Mouse (Mus musculus): ENCODE measurements around the gene Slc26a9. TPM values are rescaled to one million over a fixed set of nuclear protein-coding genes. Genes with fewer than 3 reads are reported as not detected.
A peak's percentile ranks its signal among the peaks of the same experiment; 100 is the strongest.

The Slc26a9 gene
- total and polyA plus RNA-seq, 3 experiments = 0.08 TPM; not detected in 2

DNA sequence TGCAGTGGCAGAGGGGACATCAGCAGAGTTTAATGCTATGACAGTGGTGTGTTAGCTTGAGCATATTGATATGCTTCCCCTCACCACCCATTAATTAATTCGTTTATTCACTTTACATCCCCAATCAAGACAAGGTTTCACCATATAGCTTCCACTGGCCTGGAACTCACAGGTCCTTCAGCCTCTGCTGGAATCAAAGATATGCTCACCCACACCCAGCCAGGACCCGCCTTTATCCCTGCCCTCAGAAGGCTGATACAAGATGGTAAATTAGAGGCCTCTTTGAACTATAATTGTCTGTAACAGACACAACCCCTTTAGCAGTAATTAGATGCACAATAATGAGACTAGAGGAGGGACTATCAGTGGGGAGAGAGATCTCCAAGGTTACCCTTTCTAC lies 65.8 kb downstream of the Slc26a9 start:
- H3K4me3 ChIP-seq = no peak overlapping the region
- TF ChIP-seq EP300 (IDR thresholded peaks at IDR 0.05; ENCODE audit: insufficient read depth, low read depth, low read length) = no peak
- TF ChIP-seq POLR2A (IDR thresholded peaks at IDR 0.05; ENCODE audit: insufficient read depth, low read depth, low read length) = no peak
- TF ChIP-seq CTCF (IDR thresholded peaks at IDR 0.05) = no peak
- H3K9ac ChIP-seq (ENCODE audit: low read depth, low read length) = no peak overlapping the region
- DNase-seq = no peak
- no peaks in the 10 kb centered on the region for H3K27me3 ChIP-seq (ENCODE audit: control insufficient read depth, insufficient read depth, low read length)
- H3K36me3 ChIP-seq (ENCODE audit: control insufficient read depth, insufficient read depth, low read length) = no peaks in the 10 kb centered on the region
- no peak overlapping the region for H3K27ac ChIP-seq
- H3K4me1 ChIP-seq (ENCODE audit: control insufficient read depth, insufficient read depth, low read length) = no peaks in the 10 kb centered on the region
- no peaks in the 10 kb centered on the region for H3K79me2 ChIP-seq (replicated peaks; ENCODE audit: control insufficient read depth, insufficient read depth, low read length)
- WGBS = 84% methylated on average over 2 of the region's 2 CpGs
- intact Hi-C loops (cut with DNase I) = no loop called here

DNA sequence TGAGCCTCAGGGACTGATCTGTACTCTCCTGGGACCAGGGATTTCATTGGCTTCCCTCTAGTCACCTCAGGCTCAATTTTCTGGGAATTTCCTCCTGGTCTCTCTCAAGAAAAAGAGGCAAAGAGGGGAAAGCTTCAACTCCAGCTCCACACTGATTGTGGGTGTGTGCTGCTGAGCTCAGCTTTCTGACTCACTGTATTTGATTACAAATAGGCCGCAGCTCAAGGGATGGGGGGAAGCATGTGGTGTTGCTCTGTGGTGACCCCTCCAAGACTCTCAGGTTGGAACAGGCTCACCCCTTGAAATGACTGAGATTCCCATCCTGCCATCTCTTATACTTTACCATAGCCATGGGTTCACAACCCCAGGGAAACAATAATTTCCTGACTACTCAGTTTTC lies 67.6 kb downstream of the Slc26a9 start:
- H3K9ac ChIP-seq (ENCODE audit: low read depth, low read length) = no peak overlapping the region
- H3K36me3 ChIP-seq (ENCODE audit: control insufficient read depth, insufficient read depth, low read length) = no peaks in the 10 kb centered on the region
- no peaks in the 10 kb centered on the region for H3K27me3 ChIP-seq (ENCODE audit: control insufficient read depth, insufficient read depth, low read length)
- TF ChIP-seq CTCF (IDR thresholded peaks at IDR 0.05) (no peak), EP300 (IDR thresholded peaks at IDR 0.05; ENCODE audit: insufficient read depth, low read depth, low read length) (no peak), POLR2A (IDR thresholded peaks at IDR 0.05; ENCODE audit: insufficient read depth, low read depth, low read length) (no peak)
- no peak for DNase-seq
- H3K4me1 ChIP-seq (ENCODE audit: control insufficient read depth, insufficient read depth, low read length) = no peaks in the 10 kb centered on the region
- no peak overlapping the region for H3K27ac ChIP-seq
- intact Hi-C loops (cut with DNase I) = no loop called here
- no peak overlapping the region for H3K4me3 ChIP-seq
- H3K79me2 ChIP-seq (replicated peaks; ENCODE audit: control insufficient read depth, insufficient read depth, low read length) = no peaks in the 10 kb centered on the region
- 88% methylated on average over 1 of the region's 1 CpGs for WGBS

DNA sequence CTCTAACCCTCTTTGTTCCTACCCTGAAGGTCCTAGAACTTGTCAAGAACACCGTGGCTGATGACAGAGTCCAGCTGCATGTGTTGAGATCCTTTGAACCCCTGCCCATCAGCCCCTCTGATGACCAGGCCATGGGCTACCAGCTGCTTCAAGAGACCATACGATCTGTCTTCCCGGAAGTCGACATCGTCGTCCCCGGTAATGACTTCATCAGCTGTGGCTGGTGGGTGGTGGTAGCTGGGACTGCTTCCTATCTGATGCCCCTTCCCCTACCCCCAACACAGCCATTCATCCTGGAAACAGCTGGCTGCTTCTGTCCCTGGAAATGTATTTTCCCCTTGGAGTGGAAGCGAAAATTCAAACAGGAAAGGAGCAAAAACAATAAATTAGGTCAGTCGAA lies 68.2 kb downstream of the Slc26a9 start:
- Histone ChIP-seq H3K36me3 (ENCODE audit: control insufficient read depth, insufficient read depth, low read length) (no peaks in the 10 kb centered on the region), H3K4me1 (ENCODE audit: control insufficient read depth, insufficient read depth, low read length) (no peaks in the 10 kb centered on the region), H3K9ac (ENCODE audit: low read depth, low read length) (no peak overlapping the region), H3K79me2 (replicated peaks; ENCODE audit: control insufficient read depth, insufficient read depth, low read length) (no peaks in the 10 kb centered on the region), H3K27ac (no peak overlapping the region), H3K27me3 (ENCODE audit: control insufficient read depth, insufficient read depth, low read length) (no peaks in the 10 kb centered on the region), H3K4me3 (no peak overlapping the region)
- WGBS = 37% methylated on average over 9 of the region's 9 CpGs
- intact Hi-C loops (cut with DNase I) = no loop called here
- DNase-seq = no peak
- TF ChIP-seq POLR2A (IDR thresholded peaks at IDR 0.05; ENCODE audit: insufficient read depth, low read depth, low read length) (no peak), CTCF (IDR thresholded peaks at IDR 0.05) (no peak), EP300 (IDR thresholded peaks at IDR 0.05; ENCODE audit: insufficient read depth, low read depth, low read length) (no peak)

DNA sequence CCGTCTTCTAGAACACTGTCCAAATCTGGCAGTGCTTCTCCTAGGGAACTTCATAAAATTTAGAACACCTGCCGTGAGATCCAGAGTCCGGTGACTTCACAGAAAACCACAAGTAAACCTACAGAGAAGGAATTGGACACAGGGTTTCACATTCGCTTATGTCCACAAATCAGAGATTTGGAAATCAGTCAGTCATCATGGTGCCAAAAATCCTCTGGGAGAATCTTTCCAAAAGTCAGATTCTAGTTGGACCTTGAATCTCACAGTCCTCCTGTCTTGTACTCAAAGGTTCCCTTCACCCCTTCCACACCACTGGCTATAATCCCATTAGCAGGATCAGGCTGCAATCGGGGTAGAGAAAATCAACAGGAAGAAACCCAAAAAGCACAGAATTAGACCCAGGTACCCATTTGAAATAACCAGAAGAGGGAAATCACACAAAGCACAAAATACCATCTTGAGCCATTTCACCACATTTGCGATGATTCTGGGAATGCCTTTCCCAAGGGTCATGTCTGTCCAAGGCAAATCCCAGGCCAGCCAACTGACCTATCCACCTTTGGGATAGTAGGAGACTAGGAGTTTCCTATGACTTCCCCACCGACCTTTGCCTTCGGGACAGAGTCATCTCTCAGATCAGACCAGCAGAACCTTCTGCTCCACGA lies 68.9 kb downstream of the Slc26a9 start:
- Histone ChIP-seq H3K79me2 (replicated peaks; ENCODE audit: control insufficient read depth, insufficient read depth, low read length) (no peaks in the 10 kb centered on the region), H3K27me3 (ENCODE audit: control insufficient read depth, insufficient read depth, low read length) (no peaks in the 10 kb centered on the region), H3K36me3 (ENCODE audit: control insufficient read depth, insufficient read depth, low read length) (no peaks in the 10 kb centered on the region), H3K4me1 (ENCODE audit: control insufficient read depth, insufficient read depth, low read length) (no peaks in the 10 kb centered on the region), H3K4me3 (no peak overlapping the region), H3K27ac (no peak overlapping the region), H3K9ac (ENCODE audit: low read depth, low read length) (no peak overlapping the region)
- WGBS = 88% methylated on average over 9 of the region's 9 CpGs
- no peak for DNase-seq
- intact Hi-C loops (cut with DNase I) = no loop called here
- TF ChIP-seq EP300 (IDR thresholded peaks at IDR 0.05; ENCODE audit: insufficient read depth, low read depth, low read length) (no peak), CTCF (IDR thresholded peaks at IDR 0.05) (no peak), POLR2A (IDR thresholded peaks at IDR 0.05; ENCODE audit: insufficient read depth, low read depth, low read length) (no peak)

DNA sequence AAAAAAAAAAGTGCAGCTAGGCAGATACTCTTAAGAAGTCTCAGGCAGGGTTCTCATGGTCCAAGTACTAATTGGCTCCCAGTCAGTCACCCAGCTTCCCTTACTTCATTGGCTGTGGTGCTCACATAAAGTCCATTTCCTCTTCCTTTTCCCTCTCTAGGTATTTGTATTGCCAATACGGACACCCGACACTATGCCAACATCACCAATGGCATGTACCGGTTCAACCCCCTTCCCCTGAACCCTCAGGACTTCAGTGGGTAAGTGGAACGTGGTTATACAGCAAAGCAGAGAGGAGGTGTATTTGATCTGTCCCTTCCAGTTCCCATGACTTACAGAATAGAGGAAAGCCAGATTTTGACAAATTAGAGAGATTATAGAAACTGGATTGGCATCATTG lies 69.9 kb downstream of the Slc26a9 start:
- no peak for DNase-seq
- Histone ChIP-seq H3K4me1 (ENCODE audit: control insufficient read depth, insufficient read depth, low read length) (no peaks in the 10 kb centered on the region), H3K9ac (ENCODE audit: low read depth, low read length) (no peak overlapping the region), H3K27me3 (ENCODE audit: control insufficient read depth, insufficient read depth, low read length) (no peaks in the 10 kb centered on the region), H3K27ac (no peak overlapping the region), H3K79me2 (replicated peaks; ENCODE audit: control insufficient read depth, insufficient read depth, low read length) (no peaks in the 10 kb centered on the region), H3K36me3 (ENCODE audit: control insufficient read depth, insufficient read depth, low read length) (no peaks in the 10 kb centered on the region), H3K4me3 (no peak overlapping the region)
- WGBS = 88% methylated on average over 4 of the region's 4 CpGs
- intact Hi-C loops (cut with DNase I) = no loop called here
- TF ChIP-seq EP300 (IDR thresholded peaks at IDR 0.05; ENCODE audit: insufficient read depth, low read depth, low read length) = no peak
- TF ChIP-seq CTCF (IDR thresholded peaks at IDR 0.05) = no peak
- TF ChIP-seq POLR2A (IDR thresholded peaks at IDR 0.05; ENCODE audit: insufficient read depth, low read depth, low read length) = no peak

DNA sequence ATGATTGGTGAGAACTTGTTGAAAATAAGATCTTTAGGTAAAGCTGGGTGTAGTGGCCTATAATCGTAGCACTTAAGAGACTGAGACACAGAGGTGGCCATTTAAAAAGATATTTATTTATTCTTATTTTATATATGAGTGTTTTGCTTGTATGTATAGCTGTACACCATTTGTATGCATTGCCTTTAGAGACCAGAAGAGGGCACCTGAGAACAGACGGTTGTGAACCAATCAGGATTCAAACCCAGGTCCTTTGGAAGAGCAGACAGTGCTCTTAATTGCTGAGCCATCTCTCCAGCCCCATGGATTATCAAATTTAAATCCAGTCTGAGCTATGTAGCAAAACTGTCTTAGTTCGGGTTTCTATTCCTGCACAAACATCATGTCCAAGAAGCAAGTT lies 70.4 kb downstream of the Slc26a9 start:
- H3K4me3 ChIP-seq = no peak overlapping the region
- H3K9ac ChIP-seq (ENCODE audit: low read depth, low read length) = no peak overlapping the region
- no peak for DNase-seq
- 90% methylated on average over 3 of the region's 3 CpGs for WGBS
- H3K36me3 ChIP-seq (ENCODE audit: control insufficient read depth, insufficient read depth, low read length) = no peaks in the 10 kb centered on the region
- H3K27me3 ChIP-seq (ENCODE audit: control insufficient read depth, insufficient read depth, low read length) = no peaks in the 10 kb centered on the region
- TF ChIP-seq CTCF (IDR thresholded peaks at IDR 0.05) = peak; percentile 42
- no peak for TF ChIP-seq EP300 (IDR thresholded peaks at IDR 0.05; ENCODE audit: insufficient read depth, low read depth, low read length)
- intact Hi-C loops (cut with DNase I) = no loop called here
- H3K27ac ChIP-seq = no peak overlapping the region
- H3K79me2 ChIP-seq (replicated peaks; ENCODE audit: control insufficient read depth, insufficient read depth, low read length) = no peaks in the 10 kb centered on the region
- H3K4me1 ChIP-seq (ENCODE audit: control insufficient read depth, insufficient read depth, low read length) = no peaks in the 10 kb centered on the region
